Mouse (Mus musculus): ENCODE measurements at regions not wholly inside any gene's neighbourhood (a gene's known extent, or its start where the extent isn't known, plus 50 kb on each side); places are given as distances from the start of the nearest gene placed in this dataset.

DNA sequence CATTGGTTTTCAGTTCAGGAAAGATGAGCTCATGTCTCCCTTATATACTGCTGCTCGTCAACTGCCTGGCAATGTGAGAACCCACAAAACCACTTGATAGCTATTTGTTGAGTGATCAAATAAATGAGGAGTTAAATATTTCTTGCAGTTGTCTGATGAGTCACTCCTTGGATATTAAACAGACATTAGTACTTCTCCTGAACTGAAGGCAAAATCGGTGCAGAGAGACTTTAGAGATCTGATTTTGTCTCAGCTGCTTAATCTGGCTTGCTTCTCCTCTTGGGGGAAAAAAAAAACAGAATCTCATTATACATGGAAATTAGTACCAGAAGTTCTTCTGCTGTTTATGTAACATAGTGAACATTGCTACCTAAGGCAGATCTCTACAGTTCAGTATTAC lies 775.7 kb downstream of the Galc start:
- WGBS = 58% methylated on average over 2 of the region's 2 CpGs
- Histone ChIP-seq H3K4me3 (ENCODE audit: low read depth, low read length) (no peak overlapping the region), H3K4me2 (replicated peaks; ENCODE audit: low read depth) (no peak overlapping the region), H3K9me3 (ENCODE audit: control insufficient read depth) (no peaks in the 10 kb centered on the region), H3K4me1 (replicated peaks; ENCODE audit: control insufficient read depth, insufficient read depth, low read length) (no peaks in the 10 kb centered on the region), H3K9ac (ENCODE audit: low read depth, low read length) (no peak overlapping the region), H3K36me3 (ENCODE audit: control insufficient read depth, insufficient read depth) (no peaks in the 10 kb centered on the region), H3K27ac (ENCODE audit: low read depth, low read length) (no peak overlapping the region), H3K27me3 (replicated peaks; ENCODE audit: control insufficient read depth, insufficient read depth, low read length) (no peaks in the 10 kb centered on the region)
- TF ChIP-seq CTCF (IDR thresholded peaks at IDR 0.05; ENCODE audit: low read depth) = no peak
- ATAC-seq = no peak

DNA sequence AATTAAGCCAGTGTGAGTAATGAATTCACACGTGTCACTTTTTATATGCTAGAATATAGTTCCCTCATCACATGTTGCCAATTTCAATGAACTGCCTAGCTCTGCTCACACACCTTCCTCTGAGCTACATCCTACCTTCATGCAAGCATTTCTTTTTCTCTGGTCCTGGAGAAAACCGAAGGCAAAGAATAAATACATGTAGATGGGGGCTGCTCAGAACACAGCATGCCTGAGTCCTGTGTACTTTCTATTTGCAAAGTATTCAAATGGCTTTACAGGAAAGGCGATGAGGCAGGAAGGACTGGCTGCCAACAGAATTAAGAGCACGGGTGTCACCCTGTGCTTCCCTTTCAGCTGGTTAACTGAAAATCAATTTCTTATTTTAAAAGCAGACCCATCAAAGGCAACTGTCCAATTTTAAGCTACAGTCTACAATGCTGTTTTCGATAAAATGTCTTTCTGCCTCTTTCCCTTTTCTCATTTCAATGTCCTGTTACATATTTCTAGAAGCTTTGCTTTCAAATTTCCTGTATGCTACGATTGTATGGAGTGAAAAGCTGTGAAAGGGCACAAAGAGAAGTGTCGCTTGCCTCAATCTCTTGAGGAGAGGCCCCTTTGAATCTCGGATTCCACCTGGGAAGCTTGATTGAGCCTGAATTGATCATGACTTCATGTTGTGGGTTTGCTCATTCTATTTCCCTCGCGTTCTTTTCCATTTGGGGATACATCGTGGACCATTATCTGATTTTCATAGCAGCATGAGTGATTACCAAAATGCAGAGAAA lies 782.6 kb downstream of the Galc start:
- H3K4me1 ChIP-seq (replicated peaks; ENCODE audit: control insufficient read depth, insufficient read depth, low read length) = no peaks in the 10 kb centered on the region
- no peaks in the 10 kb centered on the region for H3K36me3 ChIP-seq (ENCODE audit: control insufficient read depth, insufficient read depth)
- H3K27ac ChIP-seq (ENCODE audit: low read depth, low read length) = no peak overlapping the region
- H3K27me3 ChIP-seq (replicated peaks; ENCODE audit: control insufficient read depth, insufficient read depth, low read length) = no peaks in the 10 kb centered on the region
- 66% methylated on average over 11 of the region's 11 CpGs for WGBS
- ATAC-seq = no peak
- H3K9me3 ChIP-seq (ENCODE audit: control insufficient read depth) = no peaks in the 10 kb centered on the region
- TF ChIP-seq CTCF (IDR thresholded peaks at IDR 0.05; ENCODE audit: low read depth) = no peak
- H3K9ac ChIP-seq (ENCODE audit: low read depth, low read length) = no peak overlapping the region
- H3K4me3 ChIP-seq (ENCODE audit: low read depth, low read length) = no peak overlapping the region
- H3K4me2 ChIP-seq (replicated peaks; ENCODE audit: low read depth) = no peak overlapping the region

DNA sequence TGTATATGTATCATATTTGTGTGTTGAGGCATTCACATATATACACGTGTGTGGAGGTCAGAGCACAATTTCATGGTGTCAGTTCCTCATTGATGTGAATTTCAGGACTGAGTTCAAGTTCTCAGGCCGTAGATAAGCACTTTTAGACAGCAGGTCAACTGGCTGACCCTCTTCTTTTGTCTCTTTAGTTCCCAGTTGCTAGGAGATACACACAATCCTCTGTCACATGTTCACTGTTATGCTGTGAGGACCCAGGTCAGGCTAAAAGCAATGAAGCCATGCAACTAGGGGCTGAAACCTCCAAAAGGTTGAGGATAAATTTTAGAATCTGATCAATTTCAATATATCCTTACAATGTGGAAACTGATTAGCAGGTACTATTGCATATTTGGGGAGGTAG lies 783.5 kb downstream of the Galc start:
- Histone ChIP-seq H3K4me3 (ENCODE audit: low read depth, low read length) (no peak overlapping the region), H3K9ac (ENCODE audit: low read depth, low read length) (no peak overlapping the region), H3K36me3 (ENCODE audit: control insufficient read depth, insufficient read depth) (no peaks in the 10 kb centered on the region), H3K9me3 (ENCODE audit: control insufficient read depth) (no peaks in the 10 kb centered on the region), H3K4me1 (replicated peaks; ENCODE audit: control insufficient read depth, insufficient read depth, low read length) (no peaks in the 10 kb centered on the region), H3K27ac (ENCODE audit: low read depth, low read length) (no peak overlapping the region), H3K27me3 (replicated peaks; ENCODE audit: control insufficient read depth, insufficient read depth, low read length) (no peaks in the 10 kb centered on the region), H3K4me2 (replicated peaks; ENCODE audit: low read depth) (no peak overlapping the region)
- WGBS = 62% methylated on average over 2 of the region's 2 CpGs
- no peak for ATAC-seq
- TF ChIP-seq CTCF (IDR thresholded peaks at IDR 0.05; ENCODE audit: low read depth) = no peak

DNA sequence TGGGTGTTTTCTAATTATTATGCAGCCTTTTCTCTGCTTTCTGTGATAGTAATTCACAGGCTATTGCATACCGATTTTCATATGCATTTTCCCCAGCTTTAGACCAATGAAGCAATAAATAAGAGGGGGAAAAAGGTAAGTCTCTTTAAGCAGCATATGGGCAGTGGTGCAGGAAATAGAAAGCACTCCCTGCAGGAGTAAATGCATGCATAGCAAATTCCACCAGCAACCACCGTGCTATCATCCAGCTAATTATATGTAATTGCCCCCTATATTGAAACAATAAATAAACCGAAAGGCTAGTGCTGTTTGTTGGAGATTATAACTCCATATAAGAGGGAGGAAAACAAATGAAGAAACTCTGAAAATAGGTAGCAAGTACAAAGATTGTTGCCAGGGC lies 790.1 kb downstream of the Galc start:
- Histone ChIP-seq H3K36me3 (ENCODE audit: control insufficient read depth, insufficient read depth) (no peaks in the 10 kb centered on the region), H3K4me3 (ENCODE audit: low read depth, low read length) (no peak overlapping the region), H3K27me3 (replicated peaks; ENCODE audit: control insufficient read depth, insufficient read depth, low read length) (no peaks in the 10 kb centered on the region), H3K4me1 (replicated peaks; ENCODE audit: control insufficient read depth, insufficient read depth, low read length) (no peaks in the 10 kb centered on the region), H3K27ac (ENCODE audit: low read depth, low read length) (no peak overlapping the region), H3K9me3 (ENCODE audit: control insufficient read depth) (no peaks in the 10 kb centered on the region), H3K4me2 (replicated peaks; ENCODE audit: low read depth) (no peak overlapping the region), H3K9ac (ENCODE audit: low read depth, low read length) (no peak overlapping the region)
- WGBS = 52% methylated on average over 3 of the region's 3 CpGs
- no peak for ATAC-seq
- TF ChIP-seq CTCF (IDR thresholded peaks at IDR 0.05; ENCODE audit: low read depth) = no peak

DNA sequence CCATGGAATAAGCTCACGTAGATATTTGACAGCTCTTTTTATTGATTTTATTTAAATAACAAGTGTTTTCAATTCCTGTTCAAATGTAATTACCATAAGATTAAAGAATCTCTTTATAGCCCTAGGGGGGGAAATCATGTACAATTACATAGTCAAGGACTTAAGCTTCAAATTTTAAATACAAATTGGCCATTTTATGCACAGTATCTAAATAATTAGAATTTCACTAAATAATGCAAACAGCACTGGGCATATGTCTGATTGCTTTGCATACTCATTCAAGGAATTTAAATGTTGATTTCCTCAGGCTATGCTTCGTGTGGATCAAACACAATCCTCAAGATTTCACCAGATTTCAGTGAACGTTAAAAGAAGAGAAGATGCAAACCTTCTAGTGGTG lies 823.1 kb downstream of the Galc start:
- Histone ChIP-seq H3K27ac (ENCODE audit: low read depth, low read length) (no peak overlapping the region), H3K9me3 (ENCODE audit: control insufficient read depth) (no peaks in the 10 kb centered on the region), H3K27me3 (replicated peaks; ENCODE audit: control insufficient read depth, insufficient read depth, low read length) (no peaks in the 10 kb centered on the region), H3K4me1 (replicated peaks; ENCODE audit: control insufficient read depth, insufficient read depth, low read length) (no peaks in the 10 kb centered on the region), H3K4me3 (ENCODE audit: low read depth, low read length) (no peak overlapping the region), H3K36me3 (ENCODE audit: control insufficient read depth, insufficient read depth) (no peaks in the 10 kb centered on the region), H3K4me2 (replicated peaks; ENCODE audit: low read depth) (no peak overlapping the region), H3K9ac (ENCODE audit: low read depth, low read length) (no peak overlapping the region)
- ATAC-seq = no peak
- no peak for TF ChIP-seq CTCF (IDR thresholded peaks at IDR 0.05; ENCODE audit: low read depth)
- 75% methylated on average over 3 of the region's 3 CpGs for WGBS

DNA sequence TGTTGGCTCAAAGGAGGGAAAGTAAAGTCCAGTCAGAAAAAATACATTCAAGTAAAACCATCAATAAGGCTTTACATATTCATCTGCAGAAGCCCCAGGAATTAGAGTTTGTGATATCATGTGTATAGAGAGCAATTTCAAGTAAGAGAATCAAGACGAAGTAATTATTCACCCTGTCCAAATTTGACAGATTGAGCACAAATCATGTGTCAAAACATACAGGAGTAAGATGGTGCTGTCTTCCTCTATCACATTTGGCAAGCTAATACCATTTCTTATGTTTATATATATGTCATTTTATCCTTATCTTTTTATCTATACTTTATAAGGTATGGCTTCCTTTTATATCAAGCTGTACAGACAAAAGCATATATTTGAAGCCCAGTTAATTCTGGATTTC lies 825.2 kb downstream of the Galc start:
- Histone ChIP-seq H3K27ac (ENCODE audit: low read depth, low read length) (no peak overlapping the region), H3K9me3 (ENCODE audit: control insufficient read depth) (no peaks in the 10 kb centered on the region), H3K9ac (ENCODE audit: low read depth, low read length) (no peak overlapping the region), H3K4me2 (replicated peaks; ENCODE audit: low read depth) (no peak overlapping the region), H3K36me3 (ENCODE audit: control insufficient read depth, insufficient read depth) (no peaks in the 10 kb centered on the region), H3K27me3 (replicated peaks; ENCODE audit: control insufficient read depth, insufficient read depth, low read length) (no peaks in the 10 kb centered on the region), H3K4me1 (replicated peaks; ENCODE audit: control insufficient read depth, insufficient read depth, low read length) (no peaks in the 10 kb centered on the region), H3K4me3 (ENCODE audit: low read depth, low read length) (no peak overlapping the region)
- ATAC-seq = no peak
- TF ChIP-seq CTCF (IDR thresholded peaks at IDR 0.05; ENCODE audit: low read depth) = no peak
- 83% methylated on average over 1 of the region's 1 CpGs for WGBS
